Mouse (Mus musculus) midbrain, embryonic 12.5 days (tissue): ENCODE results near the gene Cd200. TPM values are rescaled to one million over a fixed set of nuclear protein-coding genes. Genes with fewer than 3 reads are reported as not detected.
"Not testable (repeated sequence)": the region's sequence is repeated elsewhere in the genome, so short reads cannot be mapped to it uniquely, and the experiment has no call there.

ENCODE experiments used
- ATAC-seq: fragments of 200-750 bp; cut with Nextera tagmentation; 2 replicates; pipeline ENCODE4 v1.8.0; 2017; ENCODE audit warnings: low read depth, moderate TSS enrichment, moderate library complexity; ENCODE audit not compliant: low FRiP score
- H3K27ac ChIP-seq: fragments of 300-500 bp; sonication (generic); replicated peaks from 2 replicates; pipeline ENCODE4 v1.5.1; 2016; ENCODE audit warnings: mild to moderate bottlenecking
- H3K27me3 ChIP-seq: fragments of 300-500 bp; sonication (generic); 2 replicates; pipeline ENCODE4 v1.6.1; 2016; ENCODE audit warnings: mild to moderate bottlenecking
- H3K36me3 ChIP-seq: fragments of 300-500 bp; sonication (generic); 2 replicates; pipeline ENCODE4 v1.6.1; 2016
- H3K4me1 ChIP-seq: fragments of 300-500 bp; sonication (generic); 2 replicates; pipeline ENCODE4 v1.6.1; 2016
- H3K4me2 ChIP-seq: fragments of 300-500 bp; sonication (generic); replicated peaks from 2 replicates; pipeline ENCODE4 v1.6.1; 2016; ENCODE audit warnings: mild to moderate bottlenecking, moderate library complexity
- H3K4me3 ChIP-seq: fragments of 300-500 bp; sonication (generic); 2 replicates; pipeline ENCODE4 v1.5.1; 2016; ENCODE audit warnings: mild to moderate bottlenecking
- H3K9ac ChIP-seq: fragments of 300-500 bp; sonication (generic); replicated peaks from 2 replicates; pipeline ENCODE4 v1.6.1; 2016; ENCODE audit warnings: mild to moderate bottlenecking, moderate library complexity
- H3K9me3 ChIP-seq: fragments of 300-500 bp; sonication (generic); 2 replicates; pipeline ENCODE4 v1.6.1; 2016; ENCODE audit warnings: mild to moderate bottlenecking
- WGBS: fragments of 180-500 bp; shearing (Covaris S2); methylation state at CpG from one replicate; pipeline ENCODE4 v1.1.7; 2016; 5-methylcytosine and 5-hydroxymethylcytosine counted together
- polyA plus RNA-seq: library from polyadenylated mRNA; unstranded; fragments of >200 nt; fragmentation: Nextera tagmentation; extraction: Ambion mirVana; gene quantifications from 2 replicates; pipeline ENCODE4 v1.2.1, GENCODE M21; 2016

Gene Cd200
- polyA plus RNA-seq, 1 experiment from 2014 or later = 77.7 TPM

DNA sequence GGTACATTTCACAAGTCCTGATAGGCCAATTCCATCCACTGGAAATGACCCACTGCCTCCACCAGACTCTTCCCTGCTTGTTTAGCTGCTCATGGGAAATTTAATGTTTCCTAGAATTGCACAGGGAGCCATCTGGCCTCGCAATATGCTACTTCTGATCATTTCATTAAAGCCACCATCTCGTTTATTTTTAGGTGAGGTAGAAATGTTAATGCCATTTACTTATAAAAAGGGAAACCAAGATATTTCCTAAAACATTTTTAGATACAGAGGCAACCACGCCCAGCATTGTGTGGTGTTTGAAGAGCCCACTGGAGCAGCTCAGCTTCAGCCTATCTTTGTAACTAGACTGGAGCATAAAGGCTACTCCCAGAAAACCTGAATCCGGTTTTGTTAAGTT is 32.6 kb downstream of the Cd200 start:
- Histone ChIP-seq H3K27me3 (no peaks in the 10 kb centered on the region), H3K9ac (no peak overlapping the region), H3K36me3 (no peaks in the 10 kb centered on the region), H3K27ac (no peak overlapping the region), H3K4me2 (no peak overlapping the region), H3K4me1 (no peaks in the 10 kb centered on the region), H3K4me3 (no peak overlapping the region), H3K9me3 (no peaks in the 10 kb centered on the region)
- no peak for ATAC-seq
- 80% methylated on average over 4 of the region's 4 CpGs for WGBS

DNA sequence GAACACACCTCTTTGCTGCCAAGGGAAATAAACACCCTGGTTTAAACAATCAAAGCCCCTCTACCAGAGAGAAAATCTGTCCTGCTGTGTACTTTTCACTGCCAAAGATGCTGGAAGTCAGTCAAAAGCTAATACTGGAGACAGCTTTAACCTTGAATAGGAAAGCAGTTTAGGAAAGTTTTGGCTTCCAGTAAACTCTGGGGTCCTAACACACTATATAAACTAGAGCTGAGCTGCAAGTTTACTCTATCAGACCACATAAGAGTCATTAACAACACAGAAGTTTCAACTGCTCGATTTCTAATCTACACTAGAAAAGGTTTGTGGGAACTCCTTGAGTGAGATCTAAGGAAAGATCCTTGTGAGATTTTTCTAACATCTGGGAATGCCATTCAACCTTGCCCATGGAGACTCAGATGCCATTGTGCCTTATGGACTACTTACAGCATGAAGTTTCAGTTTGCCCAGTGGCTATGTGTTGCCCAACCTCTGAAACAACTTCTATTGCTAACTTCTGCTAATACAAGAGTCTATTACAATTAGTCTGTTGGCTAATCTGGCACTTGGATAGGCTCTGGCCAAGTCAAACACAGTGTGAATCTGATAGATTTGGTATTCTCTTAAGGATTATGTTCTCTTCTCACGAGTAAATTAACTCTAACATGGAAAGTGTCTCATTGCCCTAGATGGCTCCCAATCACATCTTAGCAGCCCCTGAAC is 33.2 kb downstream of the Cd200 start:
- 73% methylated on average over 2 of the region's 2 CpGs for WGBS
- H3K27ac ChIP-seq = no peak overlapping the region
- no peak overlapping the region for H3K4me2 ChIP-seq
- no peaks in the 10 kb centered on the region for H3K9me3 ChIP-seq
- no peaks in the 10 kb centered on the region for H3K4me1 ChIP-seq
- no peaks in the 10 kb centered on the region for H3K27me3 ChIP-seq
- no peaks in the 10 kb centered on the region for H3K36me3 ChIP-seq
- no peak overlapping the region for H3K4me3 ChIP-seq
- ATAC-seq = no peak
- no peak overlapping the region for H3K9ac ChIP-seq

DNA sequence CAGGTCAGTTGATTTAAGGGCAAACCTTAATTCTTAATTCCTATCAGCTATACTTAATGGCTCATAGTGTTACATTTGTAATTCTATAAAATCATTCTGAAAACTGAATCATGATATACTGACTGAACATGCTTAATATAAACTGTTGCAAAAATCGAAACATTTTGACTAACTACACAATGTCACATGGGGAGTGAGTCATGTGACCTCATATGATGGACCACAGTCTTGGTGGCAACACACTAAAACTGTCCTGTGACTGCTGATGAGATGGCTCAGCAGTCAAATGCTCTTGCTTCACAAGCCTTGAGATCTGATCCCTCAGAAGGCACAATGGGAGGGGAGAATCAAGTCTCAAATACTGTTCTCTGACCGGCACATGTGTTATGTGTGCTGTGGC is 34.8 kb downstream of the Cd200 start:
- no peaks in the 10 kb centered on the region for H3K9me3 ChIP-seq
- H3K9ac ChIP-seq = no peak overlapping the region
- no peaks in the 10 kb centered on the region for H3K36me3 ChIP-seq
- ATAC-seq = no peak
- no peaks in the 10 kb centered on the region for H3K27me3 ChIP-seq
- no peaks in the 10 kb centered on the region for H3K4me1 ChIP-seq
- no peak overlapping the region for H3K4me2 ChIP-seq
- H3K27ac ChIP-seq = no peak overlapping the region
- 81% methylated on average over 2 of the region's 2 CpGs for WGBS
- no peak overlapping the region for H3K4me3 ChIP-seq

DNA sequence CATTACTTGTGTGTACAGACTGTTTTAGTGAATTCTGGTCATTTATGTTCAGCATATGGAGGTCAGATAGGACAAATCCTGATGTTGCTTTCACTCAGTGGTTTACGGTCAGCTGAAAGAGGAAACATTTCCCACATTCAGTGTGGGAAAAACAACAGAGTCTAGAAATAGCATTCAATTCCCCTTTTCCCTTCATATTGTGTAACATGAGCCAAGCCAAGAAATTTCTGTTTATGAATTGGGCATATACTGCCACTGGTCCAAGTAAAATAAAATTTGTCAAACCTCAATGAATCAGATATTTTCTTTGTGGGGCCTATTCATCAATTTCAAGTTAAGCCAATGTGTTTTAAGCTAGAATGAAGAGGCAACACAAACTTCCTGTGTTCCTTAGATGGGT is 37.8 kb downstream of the Cd200 start:
- no peaks in the 10 kb centered on the region for H3K27me3 ChIP-seq
- WGBS = 90% methylated on average over 1 of the region's 1 CpGs
- H3K9ac ChIP-seq = no peak overlapping the region
- H3K4me1 ChIP-seq = no peaks in the 10 kb centered on the region
- H3K36me3 ChIP-seq = no peaks in the 10 kb centered on the region
- no peak for ATAC-seq
- no peak overlapping the region for H3K4me2 ChIP-seq
- no peak overlapping the region for H3K4me3 ChIP-seq
- H3K27ac ChIP-seq = no peak overlapping the region
- no peaks in the 10 kb centered on the region for H3K9me3 ChIP-seq

DNA sequence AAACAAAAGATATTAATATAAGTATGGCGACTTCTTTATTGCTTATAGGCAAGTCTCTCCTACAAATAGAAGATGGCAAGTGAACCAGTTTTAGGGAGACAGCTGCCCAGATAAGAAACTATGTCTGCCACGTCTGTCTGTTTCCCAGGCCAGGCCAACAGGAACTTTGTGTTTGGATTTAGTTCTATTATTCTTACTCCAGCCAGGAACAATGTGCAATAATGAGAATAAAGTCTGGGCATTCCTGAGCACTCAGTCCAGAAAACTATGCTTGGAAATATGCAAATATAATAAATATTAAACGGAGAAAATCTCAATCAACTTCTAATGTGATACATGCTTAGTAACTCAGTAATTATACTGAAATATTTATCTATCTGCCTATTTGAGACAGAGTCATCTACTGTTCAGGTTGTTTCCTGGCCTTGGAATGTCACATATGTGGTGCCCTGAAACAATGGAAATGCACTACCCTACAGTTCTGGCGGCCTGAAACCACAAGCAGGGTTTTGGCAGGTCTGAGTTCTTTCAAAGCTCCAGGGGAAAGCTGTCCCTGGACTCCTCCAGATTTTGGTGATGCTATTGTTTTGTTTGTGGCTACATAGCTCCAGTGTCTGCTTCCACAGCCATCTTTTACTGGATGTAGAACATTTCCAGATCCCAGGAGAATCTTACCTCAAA is 39.4 kb downstream of the Cd200 start:
- Histone ChIP-seq H3K4me2 (no peak overlapping the region), H3K9ac (no peak overlapping the region), H3K27me3 (no peaks in the 10 kb centered on the region), H3K4me1 (no peaks in the 10 kb centered on the region), H3K4me3 (no peak overlapping the region), H3K27ac (no peak overlapping the region), H3K9me3 (no peaks in the 10 kb centered on the region), H3K36me3 (no peaks in the 10 kb centered on the region)
- 72% methylated on average over 4 of the region's 4 CpGs for WGBS
- ATAC-seq = no peak

DNA sequence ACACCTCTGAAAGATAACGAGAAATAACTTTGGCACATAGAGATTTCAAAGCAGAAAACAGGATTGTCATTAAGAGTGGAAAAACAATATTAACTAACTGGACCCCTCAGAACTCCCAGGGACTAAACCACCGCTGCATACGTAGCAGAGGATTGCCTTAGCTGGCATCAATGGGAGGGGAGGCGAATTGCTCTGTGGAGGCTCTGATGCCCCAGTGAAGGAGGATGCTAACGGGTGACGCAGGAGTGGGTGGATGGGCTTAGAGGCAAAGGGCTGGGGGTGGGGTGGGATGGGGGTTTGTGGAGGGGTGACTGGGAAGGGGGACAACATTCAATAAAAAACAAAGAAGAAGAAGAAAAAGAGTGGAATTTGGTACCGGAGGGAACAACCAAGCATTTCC is 42.7 kb downstream of the Cd200 start:
- Histone ChIP-seq H3K9ac (no peak overlapping the region), H3K4me1 (no peaks in the 10 kb centered on the region), H3K4me3 (no peak overlapping the region), H3K27ac (no peak overlapping the region), H3K36me3 (no peaks in the 10 kb centered on the region), H3K9me3 (no peaks in the 10 kb centered on the region), H3K27me3 (no peaks in the 10 kb centered on the region), H3K4me2 (no peak overlapping the region)
- no peak for ATAC-seq
- WGBS = 74% methylated on average over 7 of the region's 7 CpGs

DNA sequence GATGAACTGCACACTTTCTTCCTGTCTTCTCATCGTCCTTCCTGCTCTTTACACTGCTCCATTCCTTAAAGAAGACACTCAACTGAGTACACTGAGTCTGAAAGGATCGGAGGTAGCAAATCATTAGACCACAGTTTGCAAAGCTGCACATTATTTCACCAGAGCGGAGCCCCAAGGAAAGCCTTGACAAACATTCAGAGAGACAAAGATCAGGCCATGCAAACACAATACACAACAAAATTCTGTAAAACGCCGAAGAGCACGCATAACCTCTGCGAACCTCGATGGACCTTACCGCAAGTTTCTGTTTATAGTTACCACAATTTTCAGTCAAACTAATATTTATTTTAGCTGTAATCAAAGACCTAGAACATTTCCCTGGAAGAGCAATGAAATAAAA is 43.5 kb downstream of the Cd200 start:
- 82% methylated on average over 9 of the region's 9 CpGs for WGBS
- Histone ChIP-seq H3K4me3 (no peak overlapping the region), H3K27me3 (no peaks in the 10 kb centered on the region), H3K4me1 (no peaks in the 10 kb centered on the region), H3K36me3 (no peaks in the 10 kb centered on the region), H3K4me2 (no peak overlapping the region), H3K27ac (no peak overlapping the region), H3K9me3 (no peaks in the 10 kb centered on the region), H3K9ac (no peak overlapping the region)
- no peak for ATAC-seq

DNA sequence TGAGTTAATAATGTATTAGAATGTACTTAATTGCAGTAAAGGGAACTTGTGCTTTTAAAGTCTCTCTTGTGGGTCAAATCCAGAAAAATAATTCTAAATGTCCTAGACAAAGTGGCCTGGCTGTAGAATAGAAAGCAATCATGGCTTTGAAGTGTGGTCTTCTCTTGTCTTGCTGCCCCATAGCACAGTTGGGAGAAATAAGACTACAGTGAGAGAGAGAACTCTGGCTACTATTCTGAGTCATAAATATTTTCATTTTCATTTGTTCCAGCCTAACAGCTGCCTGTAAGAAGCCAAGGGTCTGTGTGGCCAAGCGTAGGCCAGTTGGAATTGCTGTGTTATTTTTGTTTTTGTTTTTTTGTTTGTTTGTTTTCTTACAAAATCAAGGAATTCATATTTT is 44.2 kb downstream of the Cd200 start:
- ATAC-seq = no peak
- no peaks in the 10 kb centered on the region for H3K27me3 ChIP-seq
- H3K9me3 ChIP-seq = no peaks in the 10 kb centered on the region
- no peak overlapping the region for H3K4me3 ChIP-seq
- WGBS = 89% methylated on average over 1 of the region's 1 CpGs
- no peak overlapping the region for H3K4me2 ChIP-seq
- no peak overlapping the region for H3K9ac ChIP-seq
- H3K27ac ChIP-seq = no peak overlapping the region
- no peaks in the 10 kb centered on the region for H3K36me3 ChIP-seq
- no peaks in the 10 kb centered on the region for H3K4me1 ChIP-seq

DNA sequence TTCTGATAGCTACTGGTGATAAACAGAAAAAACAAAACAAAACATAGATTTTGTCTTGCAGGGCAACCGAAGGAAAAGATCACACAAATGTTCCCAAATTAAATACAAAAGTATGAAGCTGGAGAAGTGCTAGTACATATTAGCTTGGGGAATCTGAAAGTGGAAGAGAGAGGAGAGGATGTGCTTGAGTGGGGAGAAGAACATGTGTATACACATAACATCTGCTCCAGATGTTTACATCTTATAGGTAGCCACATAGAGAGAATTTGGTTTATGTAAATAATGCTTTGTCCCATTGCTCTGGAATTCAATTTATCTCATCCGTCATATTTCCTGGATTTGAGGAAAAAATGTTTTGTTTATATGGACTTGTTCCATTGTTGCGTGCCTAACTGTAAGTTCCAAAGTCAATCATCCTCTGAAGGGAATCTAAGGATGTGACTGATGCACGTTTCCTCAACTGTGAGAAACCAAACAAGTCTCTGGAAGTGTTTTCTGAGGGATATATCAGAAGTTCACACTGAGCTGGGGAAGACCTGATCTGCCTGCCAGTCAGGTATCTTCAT is 45.3 kb downstream of the Cd200 start:
- Histone ChIP-seq H3K4me1 (no peaks in the 10 kb centered on the region), H3K9me3 (no peaks in the 10 kb centered on the region), H3K4me3 (no peak overlapping the region), H3K4me2 (no peak overlapping the region), H3K36me3 (no peaks in the 10 kb centered on the region), H3K27ac (no peak overlapping the region), H3K9ac (no peak overlapping the region), H3K27me3 (no peaks in the 10 kb centered on the region)
- ATAC-seq = no peak
- WGBS = 87% methylated on average over 4 of the region's 4 CpGs

DNA sequence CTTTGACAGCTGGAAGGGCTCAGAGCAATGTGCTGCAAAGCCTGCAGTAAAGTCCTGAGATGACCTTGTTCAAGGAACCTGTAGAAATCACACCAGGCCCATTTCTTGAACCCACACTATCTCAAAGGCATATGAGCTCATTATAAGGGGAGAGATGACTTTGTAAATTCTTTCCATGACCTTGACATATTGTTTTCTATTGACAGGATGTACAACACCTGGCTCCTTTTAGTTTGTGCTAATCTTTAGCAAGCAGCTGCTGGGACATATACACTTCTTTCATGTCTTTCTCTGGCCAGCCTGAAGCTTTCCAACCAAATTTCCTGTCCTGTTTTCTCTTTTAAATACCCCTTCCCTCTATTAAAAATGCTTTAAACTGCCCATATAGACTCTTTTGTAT is 47.4 kb downstream of the Cd200 start:
- no peaks in the 10 kb centered on the region for H3K27me3 ChIP-seq
- H3K4me2 ChIP-seq = no peak overlapping the region

DNA sequence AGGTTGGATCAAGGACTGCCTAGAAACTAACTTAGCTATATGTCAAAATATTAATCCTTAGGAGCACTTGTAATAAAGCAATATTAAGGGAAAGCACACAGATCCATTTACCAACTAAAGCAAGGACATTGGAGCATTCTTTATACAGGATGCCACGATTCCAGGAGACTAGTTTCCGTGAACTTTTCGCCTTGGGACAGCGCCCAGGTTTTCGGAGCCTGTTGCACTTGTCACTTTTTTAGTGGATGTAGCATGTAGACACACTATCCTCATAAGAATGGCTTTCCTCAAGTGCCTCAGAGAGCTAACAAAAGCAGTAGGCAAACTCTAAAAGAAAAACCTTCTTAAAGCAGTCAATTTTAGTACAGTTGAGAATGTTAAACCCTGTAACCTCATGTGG is 50.4 kb downstream of the Cd200 start:
- not testable (repeated sequence) for H3K36me3 ChIP-seq, H3K4me1 ChIP-seq, H3K9me3 ChIP-seq, ATAC-seq, H3K27me3 ChIP-seq, H3K4me3 ChIP-seq, H3K9ac ChIP-seq, H3K27ac ChIP-seq, H3K4me2 ChIP-seq
- 95% methylated on average over 5 of the region's 5 CpGs for WGBS

More for the DNA sequence above, 47.4 kb downstream of the Cd200 start:
- no peak overlapping the region for H3K27ac ChIP-seq
- no peaks in the 10 kb centered on the region for H3K9me3 ChIP-seq
- no peak overlapping the region for H3K9ac ChIP-seq
- no peaks in the 10 kb centered on the region for H3K36me3 ChIP-seq
- H3K4me1 ChIP-seq = no peaks in the 10 kb centered on the region
- ATAC-seq = no peak
- no peak overlapping the region for H3K4me3 ChIP-seq

DNA sequence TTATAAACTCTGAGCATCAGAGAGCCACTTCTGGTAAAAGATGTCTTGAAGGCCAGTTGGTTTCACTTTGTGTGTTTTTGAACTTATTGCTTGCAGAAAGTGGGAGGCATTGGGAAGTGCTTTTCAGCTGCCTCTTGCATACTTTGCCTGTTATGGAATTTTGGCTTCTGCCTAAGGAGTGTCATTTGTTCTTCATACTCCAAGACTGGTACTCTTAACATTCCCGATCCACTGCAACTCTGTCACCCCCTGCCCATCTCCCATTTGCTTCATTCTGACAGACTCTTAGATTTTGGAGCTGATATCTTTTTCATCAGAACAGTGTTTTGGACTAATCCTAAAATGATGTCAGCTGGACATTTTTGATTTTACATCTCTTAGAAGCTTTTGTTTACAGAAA is 51.7 kb downstream of the Cd200 start:
- no peaks in the 10 kb centered on the region for H3K27me3 ChIP-seq
- no peak overlapping the region for H3K27ac ChIP-seq
- H3K4me2 ChIP-seq = no peak overlapping the region
- no peaks in the 10 kb centered on the region for H3K36me3 ChIP-seq
- H3K4me3 ChIP-seq = no peak overlapping the region
- no peak overlapping the region for H3K9ac ChIP-seq
- WGBS = 89% methylated on average over 1 of the region's 1 CpGs
- no peaks in the 10 kb centered on the region for H3K9me3 ChIP-seq
- no peaks in the 10 kb centered on the region for H3K4me1 ChIP-seq
- no peak for ATAC-seq
